Mouse (Mus musculus): ENCODE data around the gene Napepld. TPM values are rescaled to one million over a fixed set of nuclear protein-coding genes. Genes with fewer than 3 reads are reported as not detected.
"Not testable (repeated sequence)": the region's sequence is repeated elsewhere in the genome, so short reads cannot be mapped to it uniquely, and the experiment has no call there.

Napepld gene
- polyA plus RNA-seq, 1 experiment from 2014 or later: 3.6 TPM

DNA sequence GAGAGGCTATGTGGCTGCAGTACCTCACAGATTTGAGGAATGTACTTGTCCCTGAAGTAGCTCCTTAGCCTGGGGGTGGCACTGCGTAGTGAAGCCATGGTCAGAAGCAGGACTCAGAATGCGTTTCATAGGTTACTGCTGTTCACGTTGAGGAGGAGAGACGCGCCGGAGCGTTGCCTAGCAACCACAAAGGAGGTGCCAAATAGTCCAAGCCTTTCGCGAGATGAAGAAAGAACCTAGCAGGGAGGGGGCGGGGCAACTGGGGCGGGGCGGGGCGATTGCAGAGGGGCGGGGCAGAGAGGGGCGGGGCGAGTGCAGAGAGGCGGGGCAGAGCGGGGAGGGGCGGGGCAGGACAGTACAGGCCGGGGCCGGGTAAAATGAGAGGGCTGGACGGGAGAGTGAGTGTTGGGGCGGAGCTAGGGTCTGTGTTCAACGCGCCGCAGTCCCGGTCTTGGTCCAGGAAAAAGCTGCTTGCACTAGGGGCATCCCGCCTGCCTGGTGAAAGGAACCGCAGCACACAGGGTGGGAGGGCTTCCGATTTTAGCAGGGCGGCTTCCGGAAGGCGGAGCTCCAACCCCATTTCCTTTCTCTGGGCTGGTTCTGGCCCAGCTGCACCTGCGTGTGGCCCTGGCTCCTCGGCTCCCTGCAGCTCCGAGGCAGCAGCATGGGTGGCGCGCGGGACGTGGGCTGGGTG lies 55.6 kb downstream of the Napepld start, which contains the start of the genes Fbxl13 and Armc10:
Fbxl13 (minus strand) TSS at position 196 of the 694 bp plus-strand sequence.
Armc10 (plus strand) TSS at position 375 of the 694 bp plus-strand sequence.
- H3K9ac ChIP-seq (ENCODE audit: low read length): peak within 1 kb of the TSS; percentile 84
- no peaks in the 10 kb centered on the region for H3K27me3 ChIP-seq (ENCODE audit: control insufficient read depth, insufficient read depth, low read length)
- peak within 1 kb of the TSS; percentile 88 for H3K4me3 ChIP-seq (replicated peaks; ENCODE audit: low read length)
- H3K27ac ChIP-seq (ENCODE audit: low read length): peak within 1 kb of the TSS; percentile 87
- WGBS: under 1% methylated on average over 40 of the region's 40 CpGs
- H3K36me3 ChIP-seq (ENCODE audit: control insufficient read depth, insufficient read depth, low read length): peaks cover 3% of the 10 kb centered on the region; the same call in 1 of the 2 replicates
- peak within 1 kb of the TSS; percentile 65 for H3K4me2 ChIP-seq (ENCODE audit: low read depth, low read length)
- peaks cover 18% of the 10 kb centered on the region for H3K4me1 ChIP-seq (ENCODE audit: control insufficient read depth, insufficient read depth, low read length)
- H3K9me3 ChIP-seq (replicated peaks; ENCODE audit: control insufficient read depth, low read length): no peaks in the 10 kb centered on the region
- peak; percentile 97 for ATAC-seq (ENCODE audit: insufficient read depth, low FRiP score)

GRCm38 (mm10) chr5:21644891-21645438 lies 56.2 kb downstream of the Napepld start:
- H3K4me1 ChIP-seq (ENCODE audit: control insufficient read depth, insufficient read depth, low read length): peaks cover 18% of the 10 kb centered on the region
- no peaks in the 10 kb centered on the region for H3K9me3 ChIP-seq (replicated peaks; ENCODE audit: control insufficient read depth, low read length)
- peaks cover 3% of the 10 kb centered on the region; the same call in 1 of the 2 replicates for H3K36me3 ChIP-seq (ENCODE audit: control insufficient read depth, insufficient read depth, low read length)
- H3K4me3 ChIP-seq (replicated peaks; ENCODE audit: low read length): peak overlapping the region; percentile 88
- no peak overlapping the region for H3K27ac ChIP-seq (ENCODE audit: low read length)
- ATAC-seq (ENCODE audit: insufficient read depth, low FRiP score): no peak
- H3K9ac ChIP-seq (ENCODE audit: low read length): peak overlapping the region; percentile 46; the same call in 1 of the 2 replicates
- WGBS: 14% methylated on average over 14 of the region's 14 CpGs
- H3K4me2 ChIP-seq (ENCODE audit: low read depth, low read length): peak overlapping the region; percentile 59
- no peaks in the 10 kb centered on the region for H3K27me3 ChIP-seq (ENCODE audit: control insufficient read depth, insufficient read depth, low read length)

- WGBS: 30% methylated on average over 1 of the region's 1 CpGs
- no peak for ATAC-seq (ENCODE audit: insufficient read depth, low FRiP score)
Measured at GRCm38 (mm10) chr5:21643606-21644005, 57.6 kb downstream of the Napepld start.

GRCm38 (mm10) chr5:21640961-21641360 lies 60.2 kb downstream of the Napepld start:
- Histone ChIP-seq H3K4me2 (ENCODE audit: low read depth, low read length) (no peak overlapping the region), H3K4me3 (replicated peaks; ENCODE audit: low read length) (no peak overlapping the region), H3K36me3 (ENCODE audit: control insufficient read depth, insufficient read depth, low read length) (no peaks in the 10 kb centered on the region), H3K27me3 (ENCODE audit: control insufficient read depth, insufficient read depth, low read length) (no peaks in the 10 kb centered on the region), H3K9ac (ENCODE audit: low read length) (no peak overlapping the region), H3K9me3 (replicated peaks; ENCODE audit: control insufficient read depth, low read length) (no peaks in the 10 kb centered on the region), H3K27ac (ENCODE audit: low read length) (no peak overlapping the region), H3K4me1 (ENCODE audit: control insufficient read depth, insufficient read depth, low read length) (0 out of 2 replicates have a peak, but pooled peaks cover 6% of the 10 kb centered on the region)
- 0% methylated on average over 1 of the region's 1 CpGs for WGBS
- ATAC-seq (ENCODE audit: insufficient read depth, low FRiP score): no peak

More at GRCm38 (mm10) chr5:21643606-21644005, 57.6 kb downstream of the Napepld start:
- H3K9me3 ChIP-seq (replicated peaks; ENCODE audit: control insufficient read depth, low read length): no peaks in the 10 kb centered on the region
- H3K9ac ChIP-seq (ENCODE audit: low read length): no peak overlapping the region
- H3K4me1 ChIP-seq (ENCODE audit: control insufficient read depth, insufficient read depth, low read length): peaks cover 18% of the 10 kb centered on the region
- H3K36me3 ChIP-seq (ENCODE audit: control insufficient read depth, insufficient read depth, low read length): no peaks in the 10 kb centered on the region
- no peaks in the 10 kb centered on the region for H3K27me3 ChIP-seq (ENCODE audit: control insufficient read depth, insufficient read depth, low read length)
- H3K4me3 ChIP-seq (replicated peaks; ENCODE audit: low read length): no peak overlapping the region
- no peak overlapping the region for H3K4me2 ChIP-seq (ENCODE audit: low read depth, low read length)
- H3K27ac ChIP-seq (ENCODE audit: low read length): no peak overlapping the region

- H3K4me3 ChIP-seq (replicated peaks; ENCODE audit: low read length): no peak overlapping the region
- no peak overlapping the region for H3K4me2 ChIP-seq (ENCODE audit: low read depth, low read length)
- H3K4me1 ChIP-seq (ENCODE audit: control insufficient read depth, insufficient read depth, low read length): no peaks in the 10 kb centered on the region
- no peaks in the 10 kb centered on the region for H3K9me3 ChIP-seq (replicated peaks; ENCODE audit: control insufficient read depth, low read length)
- ATAC-seq (ENCODE audit: insufficient read depth, low FRiP score): no peak
- no peaks in the 10 kb centered on the region for H3K27me3 ChIP-seq (ENCODE audit: control insufficient read depth, insufficient read depth, low read length)
- H3K9ac ChIP-seq (ENCODE audit: low read length): no peak overlapping the region
- no peaks in the 10 kb centered on the region for H3K36me3 ChIP-seq (ENCODE audit: control insufficient read depth, insufficient read depth, low read length)
- no peak overlapping the region for H3K27ac ChIP-seq (ENCODE audit: low read length)
Measured at GRCm38 (mm10) chr5:21625916-21626315, 75.3 kb downstream of the Napepld start.

- H3K4me3 ChIP-seq (replicated peaks; ENCODE audit: low read length): no peak overlapping the region
- no peak overlapping the region for H3K27ac ChIP-seq (ENCODE audit: low read length)
- WGBS: 63% methylated on average over 3 of the region's 3 CpGs
- no peak overlapping the region for H3K4me2 ChIP-seq (ENCODE audit: low read depth, low read length)
- no peak overlapping the region for H3K9ac ChIP-seq (ENCODE audit: low read length)
- H3K27me3 ChIP-seq (ENCODE audit: control insufficient read depth, insufficient read depth, low read length): no peaks in the 10 kb centered on the region
- H3K4me1 ChIP-seq (ENCODE audit: control insufficient read depth, insufficient read depth, low read length): no peaks in the 10 kb centered on the region
- no peaks in the 10 kb centered on the region for H3K36me3 ChIP-seq (ENCODE audit: control insufficient read depth, insufficient read depth, low read length)
- no peak for ATAC-seq (ENCODE audit: insufficient read depth, low FRiP score)
- H3K9me3 ChIP-seq (replicated peaks; ENCODE audit: control insufficient read depth, low read length): no peaks in the 10 kb centered on the region
Measured at GRCm38 (mm10) chr5:21616450-21617009, 84.7 kb downstream of the Napepld start.

DNA sequence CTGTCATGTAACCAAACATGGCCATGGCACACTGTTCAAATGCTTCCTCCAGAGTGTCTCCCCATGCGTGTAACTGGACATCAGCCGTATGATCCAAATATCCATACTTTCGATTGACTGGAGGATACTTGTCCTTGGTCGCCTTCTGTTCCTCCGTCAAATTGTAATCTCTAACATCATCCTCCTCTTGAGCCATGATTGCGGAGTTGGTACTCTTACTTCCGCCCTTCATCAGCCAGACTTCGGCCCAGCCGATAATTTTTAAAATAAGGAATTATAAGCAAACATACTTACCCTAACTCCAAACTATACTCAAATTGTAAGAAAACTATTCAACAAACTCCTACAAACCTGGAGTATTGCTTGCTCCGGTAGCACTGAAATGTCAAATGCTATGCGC lies 86.9 kb downstream of the Napepld start:
- H3K4me3 ChIP-seq (replicated peaks; ENCODE audit: low read length); H3K9me3 ChIP-seq (replicated peaks; ENCODE audit: control insufficient read depth, low read length); H3K36me3 ChIP-seq (ENCODE audit: control insufficient read depth, insufficient read depth, low read length); H3K27ac ChIP-seq (ENCODE audit: low read length); ATAC-seq (ENCODE audit: insufficient read depth, low FRiP score); H3K9ac ChIP-seq (ENCODE audit: low read length); H3K4me1 ChIP-seq (ENCODE audit: control insufficient read depth, insufficient read depth, low read length); H3K27me3 ChIP-seq (ENCODE audit: control insufficient read depth, insufficient read depth, low read length); H3K4me2 ChIP-seq (ENCODE audit: low read depth, low read length): not testable (repeated sequence)
- WGBS: 93% methylated on average over 11 of the region's 11 CpGs
